Mouse (Mus musculus) hematopoietic stem cell, adult 5-6 weeks (primary cell): ENCODE measurements around the gene Tead1. TPM values are rescaled to one million over a fixed set of nuclear protein-coding genes. Genes with fewer than 3 reads are reported as not detected.
A peak's percentile ranks its signal among the peaks of the same experiment; 100 is the strongest.

Source experiments
- ATAC-seq, 2 experiments: fragments of 125-278 bp in 1 of 2; replicated peaks in 1 of 2; 2 replicates each; pipeline ENCODE4 v1.8.0; 2016 to 2017; ENCODE audit warnings: inconsistent platforms in 2 of 2, mild to moderate bottlenecking in 2 of 2, moderate number of reproducible peaks in 2 of 2, low read depth in 1 of 2, moderate TSS enrichment in 1 of 2; ENCODE audit not compliant: low FRiP score in 2 of 2, poor library complexity in 2 of 2, severe bottlenecking in 2 of 2, insufficient read depth in 1 of 2, low TSS enrichment in 1 of 2
- total RNA-seq: library from RNA; stranded (forward); fragments of 172-1452, 232-1000 nt; gene quantifications from 2 replicates; pipeline ENCODE4 v1.2.3, GENCODE M21; 2017

Gene Tead1
- total RNA-seq, 1 experiment from 2014 or later, result not detected

- no peak for ATAC-seq
These were observed 222.6 kb downstream of the Tead1 start for GRCm38 (mm10) chr7:112901710-112902109.

DNA sequence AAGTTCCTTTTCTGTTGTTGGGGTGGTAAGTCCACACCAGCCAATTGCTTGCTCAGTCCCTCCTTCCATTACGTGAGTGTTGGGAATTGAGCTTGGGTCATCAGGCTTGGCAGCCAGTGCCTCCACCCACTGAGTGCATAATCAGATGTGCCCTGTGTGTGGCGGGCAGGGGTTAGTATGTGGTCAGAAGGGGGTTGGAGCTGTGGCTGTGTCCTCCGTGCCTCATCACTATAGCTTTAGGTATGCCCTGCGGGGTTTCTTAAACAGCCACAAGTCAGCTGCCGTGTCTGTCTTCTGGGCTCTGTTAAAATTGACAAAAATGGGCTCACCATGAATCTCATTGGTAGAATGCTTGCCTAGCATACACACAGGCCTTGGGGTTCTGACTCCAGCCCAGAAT lies 227.7 kb downstream of the Tead1 start:
- no peak for ATAC-seq

GRCm38 (mm10) chr7:112907468-112907867 lies 228.3 kb downstream of the Tead1 start:
- no peak; a peak in 1 of 4 replicates for ATAC-seq

GRCm38 (mm10) chr7:112909164-112909563 lies 230.0 kb downstream of the Tead1 start:
- ATAC-seq, result no peak

DNA sequence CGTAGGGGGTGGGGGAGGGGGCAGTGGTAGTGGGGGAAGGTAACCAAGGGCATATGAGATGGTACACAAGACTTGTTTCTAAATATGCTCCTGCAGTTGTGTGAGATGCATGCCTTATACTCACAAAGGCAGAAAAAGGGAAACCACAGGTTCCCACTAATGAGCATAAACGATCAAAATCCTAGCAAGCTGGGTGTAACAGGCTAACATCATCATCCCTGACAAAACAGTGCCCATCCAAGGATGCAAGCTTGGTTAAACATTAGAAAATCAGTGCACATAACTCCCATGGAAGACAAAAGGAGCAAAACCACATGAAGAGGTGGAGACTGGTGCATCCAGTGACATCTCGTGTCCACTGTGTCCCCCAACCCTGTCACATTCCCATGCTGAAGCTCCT lies 233.9 kb downstream of the Tead1 start:
- no peak for ATAC-seq

GRCm38 (mm10) chr7:112915571-112915970 lies 236.5 kb downstream of the Tead1 start:
- ATAC-seq, result no peak

DNA sequence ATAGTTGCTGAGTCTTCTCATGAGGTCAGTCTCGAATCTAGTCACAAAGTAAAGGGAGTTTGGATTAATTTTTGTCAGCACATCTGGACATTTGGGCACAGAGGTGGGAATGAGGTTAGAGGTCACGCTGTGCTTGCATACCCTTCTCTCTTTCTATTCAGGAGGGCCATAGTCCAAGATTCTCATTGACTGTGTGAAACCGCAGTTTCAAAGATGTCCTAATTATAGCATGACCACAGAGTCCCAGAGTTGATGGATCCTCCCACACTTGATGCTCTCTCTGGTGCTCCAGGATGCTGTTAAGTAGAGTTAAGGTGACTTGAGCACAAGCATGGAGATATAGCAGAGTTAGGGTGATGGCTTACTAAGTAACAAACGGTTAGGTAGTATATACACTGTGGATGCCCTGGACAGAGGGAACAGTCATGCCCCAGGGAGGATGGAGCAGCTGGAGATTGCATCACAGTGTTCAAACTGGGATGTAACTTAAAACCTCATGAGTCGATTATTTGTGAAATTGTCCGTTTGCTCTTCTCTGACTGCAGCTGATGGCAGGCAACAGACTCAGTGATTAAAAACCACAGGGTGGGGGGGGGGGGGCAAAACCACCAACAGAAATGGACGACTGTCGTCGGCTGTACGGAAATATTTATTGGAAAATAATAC lies 238.6 kb downstream of the Tead1 start:
- ATAC-seq, result no peak

DNA sequence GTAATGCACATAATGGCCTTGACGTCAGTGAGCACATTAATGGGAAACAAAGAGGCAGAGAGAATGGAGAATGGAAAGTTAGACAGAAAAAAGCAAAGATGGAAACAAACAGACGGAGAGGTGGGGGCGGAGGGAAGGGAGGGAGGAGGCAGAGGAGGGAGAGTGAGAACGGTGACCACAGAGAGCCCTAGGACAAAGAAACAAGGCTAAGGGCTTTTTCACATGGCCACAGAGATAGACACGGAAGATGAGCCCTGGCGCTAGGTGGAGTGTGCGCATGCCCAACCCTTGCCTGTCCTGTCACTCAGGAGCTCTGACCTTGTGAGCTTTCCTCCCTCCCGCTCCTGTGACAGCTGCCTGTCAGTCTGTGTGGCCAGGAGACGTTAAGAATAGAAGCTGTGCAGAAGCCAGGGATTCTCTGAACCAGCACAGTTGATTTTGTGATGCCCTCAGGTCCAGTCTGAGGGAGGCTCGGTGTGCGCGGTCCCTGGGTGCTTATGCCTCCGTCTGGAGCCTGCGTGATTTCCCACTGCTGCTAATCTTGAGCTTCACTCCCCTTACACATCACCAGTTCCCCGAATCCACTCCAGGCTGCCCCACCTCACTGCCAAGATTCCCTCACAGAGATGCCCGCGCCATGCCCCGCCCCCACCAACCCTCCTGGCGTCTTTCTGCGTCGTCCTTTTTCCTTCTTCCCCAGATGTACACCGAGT lies 239.3 kb downstream of the Tead1 start:
- no peak for ATAC-seq

- peak in 1 of 2 experiments; percentile 59; a peak in 2 of 4 replicates for ATAC-seq
These were observed 240.7 kb downstream of the Tead1 start for GRCm38 (mm10) chr7:112919845-112920244.

- ATAC-seq, result no peak
These were observed 243.7 kb downstream of the Tead1 start for GRCm38 (mm10) chr7:112922801-112923200.

DNA sequence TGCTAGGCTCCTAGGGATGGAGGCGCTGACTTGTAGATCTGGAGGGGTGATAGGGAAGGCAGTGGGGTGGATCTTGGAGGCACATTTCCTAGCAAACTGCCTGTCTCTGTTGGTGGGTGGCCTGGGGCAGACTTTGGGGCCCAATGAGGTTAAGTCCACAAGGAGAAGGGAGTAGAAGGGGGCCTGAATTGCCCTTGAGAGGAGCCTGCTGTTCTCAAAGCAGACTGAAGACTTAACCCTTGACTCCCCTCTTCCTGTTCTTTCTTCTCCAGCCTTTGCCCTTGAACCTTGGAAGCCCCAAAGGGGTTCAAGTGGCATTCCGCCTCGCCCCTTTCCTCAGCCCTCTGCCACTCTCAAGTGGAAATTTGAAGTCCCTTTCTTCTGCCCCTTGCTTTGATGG lies 244.6 kb downstream of the Tead1 start:
- no peak for ATAC-seq

DNA sequence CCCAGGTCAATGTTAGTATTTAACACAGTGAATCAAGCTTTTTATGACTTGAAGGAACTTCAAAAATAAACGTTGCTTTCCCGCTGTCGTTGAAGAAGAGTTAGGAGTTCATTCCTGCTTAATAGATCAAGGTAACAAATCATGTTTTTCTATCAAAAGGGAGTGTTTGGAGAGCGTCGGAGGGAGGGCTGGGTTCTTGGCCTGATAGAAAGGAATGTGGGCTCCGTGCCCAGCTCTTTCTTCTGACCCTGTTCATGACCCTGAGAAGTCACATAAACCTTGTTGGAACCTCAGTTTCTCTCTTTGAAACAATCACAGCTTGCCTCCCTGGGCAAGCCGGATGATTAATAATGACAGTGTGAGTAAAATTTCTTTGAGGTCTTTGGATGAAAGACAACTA lies 251.6 kb downstream of the Tead1 start:
- no peak for ATAC-seq

GRCm38 (mm10) chr7:112935876-112936275 lies 256.8 kb downstream of the Tead1 start:
- ATAC-seq, result peak; percentile 50 to 77; a peak in 3 of 4 replicates

GRCm38 (mm10) chr7:112937089-112937488 lies 258.0 kb downstream of the Tead1 start:
- ATAC-seq, result peak; percentile 48 to 76; a peak in 3 of 4 replicates

DNA sequence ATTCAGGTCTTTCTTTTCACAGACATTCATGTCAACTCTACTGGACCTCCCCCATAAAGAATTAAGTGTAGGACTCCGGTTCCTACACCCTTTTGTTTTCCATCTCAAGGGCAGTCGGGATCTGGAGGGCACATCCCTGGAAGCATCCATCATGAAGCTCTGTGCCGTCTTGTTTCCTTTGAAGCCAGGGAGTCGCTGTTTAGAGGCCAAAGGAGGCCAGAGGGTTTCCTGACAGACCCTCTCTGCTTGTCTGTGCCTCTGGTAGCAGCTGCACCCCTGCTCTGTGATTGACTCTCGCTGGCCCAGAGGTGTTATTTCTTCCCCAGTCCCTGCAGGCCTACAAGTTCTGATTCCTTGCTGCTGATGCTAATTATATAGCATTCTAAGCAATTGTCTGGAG lies 259.8 kb downstream of the Tead1 start:
- ATAC-seq, result no peak

DNA sequence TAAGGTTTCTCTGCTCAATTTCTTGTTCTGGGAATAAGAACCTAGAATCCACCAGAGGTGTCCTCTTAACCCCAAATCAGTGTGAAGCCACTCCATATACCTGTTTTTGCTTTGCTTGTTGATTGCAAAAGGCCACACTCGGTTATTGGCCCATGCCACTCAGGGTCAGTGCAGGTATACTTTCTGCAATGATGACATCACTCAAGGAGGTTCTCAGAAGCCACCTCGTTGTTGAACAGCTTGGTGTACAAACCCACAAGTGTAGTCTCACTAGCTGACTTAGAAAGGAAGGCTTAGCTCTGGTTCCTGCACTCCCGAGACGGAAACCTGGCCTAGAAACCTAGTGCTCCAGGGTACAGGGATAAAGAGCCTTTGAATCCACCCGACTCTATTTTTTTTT lies 263.4 kb downstream of the Tead1 start:
- no peak for ATAC-seq

GRCm38 (mm10) chr7:112943056-112943455 lies 263.9 kb downstream of the Tead1 start:
- no peak for ATAC-seq

DNA sequence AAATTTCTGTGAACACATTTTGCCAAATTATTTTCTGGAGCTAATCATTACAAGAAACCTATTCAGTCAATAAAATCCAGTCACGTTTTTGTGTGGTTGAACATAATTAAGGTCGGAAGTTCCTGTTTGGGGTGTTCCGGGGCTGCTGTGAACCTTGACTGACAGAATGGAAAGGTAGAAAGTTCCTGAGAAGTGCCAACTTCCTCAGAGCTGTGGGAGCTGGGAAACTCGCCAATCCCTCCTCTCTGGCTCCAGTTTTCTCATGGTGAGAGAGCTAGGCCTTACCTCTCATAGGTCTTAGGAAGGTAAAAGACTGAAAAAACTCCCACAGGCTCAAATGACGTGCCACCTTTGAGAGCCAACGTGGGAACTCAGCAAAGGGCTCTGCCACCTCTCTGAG lies 267.6 kb downstream of the Tead1 start:
- peak in 1 of 2 experiments; percentile 17; a peak in 2 of 4 replicates for ATAC-seq
